Mouse (Mus musculus): ENCODE results near the gene Map3k9.

Gene Map3k9

DNA sequence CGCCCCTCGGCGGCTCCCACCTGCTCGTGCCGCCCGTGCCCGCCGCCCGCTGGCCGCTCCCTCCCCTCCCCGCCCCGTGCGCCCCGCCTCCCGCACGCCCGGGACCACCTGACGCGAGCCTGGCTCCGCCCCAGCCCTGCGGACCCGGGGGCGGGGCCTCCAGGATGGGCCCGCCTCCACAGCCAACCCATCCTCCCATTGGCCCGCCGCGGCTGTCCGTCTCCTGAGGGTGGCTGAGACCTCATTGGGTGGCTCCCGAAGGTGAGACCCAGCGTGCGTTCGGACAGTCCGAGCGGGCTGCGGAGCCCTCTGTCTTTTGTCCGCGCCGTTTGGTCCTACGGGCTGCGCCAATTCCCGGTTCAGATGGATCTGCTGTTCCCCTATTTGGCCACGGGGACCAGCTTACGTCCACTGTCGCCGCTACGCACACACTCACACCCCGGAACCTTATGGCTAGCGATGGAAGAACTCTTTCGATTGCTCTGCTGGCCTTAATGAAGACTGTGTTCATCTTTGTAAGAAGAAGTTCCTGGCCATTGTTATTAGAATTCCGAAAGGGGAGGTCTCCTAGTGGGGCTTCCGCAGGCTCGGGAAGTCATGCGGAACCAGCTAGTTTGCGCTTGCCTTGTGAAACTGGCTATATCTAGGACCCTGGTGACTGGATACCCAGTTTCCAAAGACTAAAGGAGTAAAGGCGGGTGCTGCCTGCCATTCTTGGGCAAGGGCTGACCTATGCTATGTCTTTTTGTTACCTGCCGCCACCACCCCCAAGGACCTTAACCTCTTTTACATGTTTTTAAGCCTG is at the start of gene Map3k9:
Gene Map3k9, minus strand, starts transcription at position 71 of the 805 bp plus-strand sequence.
- peak; percentile 80 to 85 for DNase-seq (ENCODE audit: low read depth in 2 of 2, low spot score in 2 of 2)

GRCm38 (mm10) chr12:81828355-81828754 is 47.4 kb upstream of the Map3k9 start:
- DNase-seq (ENCODE audit: low read depth in 2 of 2, low spot score in 2 of 2) = no peak

- no peak for DNase-seq (ENCODE audit: low read depth in 2 of 2, low spot score in 2 of 2)
These were observed 42.0 kb upstream of the Map3k9 start for GRCm38 (mm10) chr12:81822778-81823480.

GRCm38 (mm10) chr12:81822176-81822575 is 41.2 kb upstream of the Map3k9 start:
- no peak for DNase-seq (ENCODE audit: low read depth in 2 of 2, low spot score in 2 of 2)

GRCm38 (mm10) chr12:81820700-81821099 is 39.7 kb upstream of the Map3k9 start:
- DNase-seq (ENCODE audit: low read depth in 2 of 2, low spot score in 2 of 2) = no peak

DNA sequence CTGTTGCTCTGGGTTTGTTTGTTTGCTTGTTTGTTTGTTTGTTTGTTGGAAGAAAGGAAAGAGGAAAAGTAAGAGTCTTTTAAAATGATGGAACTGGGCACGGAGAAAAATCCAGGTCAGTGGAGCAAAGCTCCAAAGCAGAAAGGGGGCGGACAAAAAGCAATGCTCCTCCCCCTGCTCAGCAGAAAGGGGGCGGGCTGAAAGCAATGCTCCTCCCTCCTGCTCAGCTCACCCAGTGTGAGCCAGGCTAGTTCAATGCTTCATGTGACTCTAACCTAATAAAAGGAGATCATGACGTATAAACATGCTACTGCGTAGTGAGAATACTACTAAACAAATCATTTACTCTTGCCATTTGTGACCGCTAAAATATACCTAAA is 36.1 kb upstream of the Map3k9 start:
- no peak for DNase-seq (ENCODE audit: low read depth in 2 of 2, low spot score in 2 of 2)

DNA sequence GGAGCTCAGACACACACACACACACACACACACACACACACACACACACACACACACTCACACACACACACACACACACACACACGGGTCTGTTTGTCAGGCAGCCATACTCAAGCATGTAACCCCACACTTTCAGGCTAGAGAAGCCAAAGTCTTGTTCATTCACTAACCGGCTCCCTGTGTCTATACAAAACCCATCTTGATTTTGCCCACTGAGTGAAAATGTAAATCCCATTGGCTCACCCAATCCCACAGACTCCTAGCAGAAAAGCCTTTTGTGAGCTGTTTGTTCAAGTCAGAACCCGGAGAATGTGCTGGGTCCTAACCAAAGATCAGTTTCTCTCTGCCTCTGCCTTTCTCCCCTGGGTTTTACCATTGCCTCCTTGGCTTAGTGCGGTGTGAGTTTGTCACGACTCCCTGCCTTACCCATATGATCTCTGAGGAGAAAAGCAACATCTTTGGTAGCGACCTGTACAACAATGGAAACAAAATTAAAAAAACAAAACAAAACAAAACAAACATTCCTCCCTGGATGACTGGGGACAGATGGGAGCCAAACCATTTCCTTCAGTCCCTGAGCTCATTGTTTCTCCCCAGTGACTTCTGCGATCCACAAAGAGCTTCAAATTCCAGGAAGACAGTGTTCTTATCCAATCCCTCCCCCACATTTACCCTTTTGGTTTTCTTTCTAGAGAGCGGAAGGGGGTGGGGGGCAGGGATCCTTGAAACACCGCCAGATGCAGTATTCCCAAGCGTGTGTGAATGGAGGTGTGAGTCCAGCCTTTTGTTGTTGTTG is 35.6 kb upstream of the Map3k9 start:
- DNase-seq (ENCODE audit: low read depth in 2 of 2, low spot score in 2 of 2) = no peak

DNA sequence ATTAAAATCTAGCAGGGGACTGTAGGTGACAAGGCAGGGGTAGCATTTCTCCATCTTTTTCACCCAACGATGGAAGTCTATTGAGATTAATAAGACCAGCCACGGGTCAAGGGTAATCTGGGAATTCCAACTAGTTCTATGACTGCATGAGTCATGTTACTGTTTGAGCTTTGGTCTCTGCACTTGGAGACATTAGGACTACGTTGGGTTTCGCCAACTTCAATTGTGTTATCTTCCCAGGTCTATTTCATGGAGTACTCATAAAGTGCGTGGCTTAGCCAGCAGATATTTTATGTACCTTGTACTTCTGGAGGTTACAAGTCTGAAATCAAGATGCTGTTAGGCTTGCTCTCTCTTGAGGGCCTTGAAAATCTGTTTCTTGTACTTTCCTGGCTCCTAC is 33.8 kb upstream of the Map3k9 start:
- DNase-seq (ENCODE audit: low read depth in 2 of 2, low spot score in 2 of 2) = no peak

GRCm38 (mm10) chr12:81810417-81810816 is 29.4 kb upstream of the Map3k9 start:
- no peak for DNase-seq (ENCODE audit: low read depth in 2 of 2, low spot score in 2 of 2)

GRCm38 (mm10) chr12:81808596-81808995 is 27.6 kb upstream of the Map3k9 start:
- no peak for DNase-seq (ENCODE audit: low read depth in 2 of 2, low spot score in 2 of 2)

GRCm38 (mm10) chr12:81807953-81808352 is 27.0 kb upstream of the Map3k9 start:
- DNase-seq (ENCODE audit: low read depth in 2 of 2, low spot score in 2 of 2) = no peak

DNA sequence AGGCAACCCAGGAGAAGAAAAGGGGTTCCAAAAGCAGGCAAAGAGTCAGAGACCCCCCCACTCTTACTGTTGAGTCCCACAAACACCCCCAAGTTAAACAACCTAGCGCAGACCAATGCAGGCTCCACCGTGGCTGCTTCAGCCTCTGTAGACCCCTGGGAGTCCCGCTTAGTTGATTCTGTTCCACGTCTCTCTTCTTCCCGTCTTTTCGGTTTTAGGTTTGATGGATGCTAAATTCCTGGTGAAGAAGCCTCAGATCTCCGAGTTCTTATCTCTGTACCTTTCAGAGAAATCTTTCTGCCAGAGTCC is 26.5 kb upstream of the Map3k9 start:
- no peak for DNase-seq (ENCODE audit: low read depth in 2 of 2, low spot score in 2 of 2)

DNA sequence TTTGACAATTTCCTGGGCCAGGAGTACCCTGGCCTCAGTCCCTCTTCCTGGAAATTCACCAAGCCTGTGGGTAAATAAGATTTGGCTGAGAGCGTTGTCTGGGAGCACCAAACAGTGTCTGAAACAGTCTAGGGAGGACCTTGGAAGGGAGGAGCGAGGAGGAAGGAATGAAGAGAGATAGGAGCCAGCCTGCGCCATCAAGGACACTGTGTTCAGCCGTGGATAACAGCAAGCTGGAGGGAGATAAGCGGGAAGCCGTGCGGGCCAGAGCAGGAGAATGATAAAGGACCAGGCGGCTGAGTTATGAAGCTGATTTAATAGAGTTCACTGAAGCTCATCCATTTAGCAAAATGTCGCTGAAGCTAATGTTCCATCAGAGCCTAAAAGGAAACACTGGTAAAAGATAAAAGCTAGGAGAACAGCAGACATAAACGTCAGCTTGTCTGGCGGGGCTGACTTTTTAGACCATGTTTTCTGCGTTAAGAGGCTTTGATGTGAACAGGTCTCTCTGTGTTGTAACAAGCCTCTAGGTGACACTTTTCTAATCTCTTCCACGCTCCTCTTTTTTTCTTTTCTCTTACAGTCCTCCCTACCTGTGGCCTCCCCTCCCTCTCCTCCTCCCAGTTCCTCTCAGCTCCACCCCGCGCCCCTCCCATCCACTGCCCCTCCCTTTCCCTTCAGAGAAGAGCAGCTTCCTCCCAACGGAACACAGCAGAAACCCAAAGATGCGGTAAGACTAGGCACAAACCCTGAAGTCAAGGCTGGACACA is 26.0 kb upstream of the Map3k9 start:
- DNase-seq (ENCODE audit: low read depth in 2 of 2, low spot score in 2 of 2) = peak; percentile 6 to 25

- DNase-seq (ENCODE audit: low read depth in 2 of 2, low spot score in 2 of 2) = no peak
These were observed 25.1 kb upstream of the Map3k9 start for GRCm38 (mm10) chr12:81806114-81806513.

DNA sequence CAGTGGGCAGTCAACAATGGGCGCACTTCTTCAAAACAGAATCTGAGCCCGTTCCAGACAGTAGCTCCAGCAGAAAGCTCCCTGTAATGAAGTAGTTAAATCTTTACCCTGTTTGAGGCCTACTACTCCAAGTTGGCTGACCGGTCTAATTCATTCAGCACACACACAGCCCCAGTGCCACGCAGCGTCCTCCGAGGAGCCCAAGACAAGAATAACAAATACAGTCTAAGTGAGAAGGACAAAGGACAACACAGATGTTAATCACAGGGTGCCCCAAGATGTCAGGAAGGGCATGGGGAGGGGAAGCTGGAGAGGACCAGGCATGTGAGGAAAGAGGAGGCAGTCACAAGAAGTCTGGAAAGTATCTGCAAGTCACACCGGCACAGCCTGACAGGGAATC is 22.8 kb upstream of the Map3k9 start:
- no peak for DNase-seq (ENCODE audit: low read depth in 2 of 2, low spot score in 2 of 2)

DNA sequence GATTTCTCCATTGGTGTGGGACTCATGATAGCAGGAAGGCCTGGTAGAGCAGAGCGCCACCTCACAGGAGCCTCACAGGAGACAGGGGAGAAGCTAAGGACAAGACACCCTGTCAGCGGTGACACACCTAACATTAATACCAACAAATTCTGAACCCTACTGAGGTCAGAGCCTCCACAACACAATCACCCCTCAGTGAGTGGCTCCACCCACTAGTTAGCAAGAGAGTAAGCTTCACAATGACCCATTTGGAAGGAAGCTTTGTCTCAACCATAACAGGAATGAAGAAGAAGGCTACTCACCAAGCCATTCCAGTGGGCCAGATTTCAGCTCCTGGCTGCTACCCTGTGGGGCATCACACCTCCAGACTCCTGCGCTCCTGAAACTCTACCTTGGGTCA is 22.0 kb upstream of the Map3k9 start:
- DNase-seq (ENCODE audit: low read depth in 2 of 2, low spot score in 2 of 2) = no peak

DNA sequence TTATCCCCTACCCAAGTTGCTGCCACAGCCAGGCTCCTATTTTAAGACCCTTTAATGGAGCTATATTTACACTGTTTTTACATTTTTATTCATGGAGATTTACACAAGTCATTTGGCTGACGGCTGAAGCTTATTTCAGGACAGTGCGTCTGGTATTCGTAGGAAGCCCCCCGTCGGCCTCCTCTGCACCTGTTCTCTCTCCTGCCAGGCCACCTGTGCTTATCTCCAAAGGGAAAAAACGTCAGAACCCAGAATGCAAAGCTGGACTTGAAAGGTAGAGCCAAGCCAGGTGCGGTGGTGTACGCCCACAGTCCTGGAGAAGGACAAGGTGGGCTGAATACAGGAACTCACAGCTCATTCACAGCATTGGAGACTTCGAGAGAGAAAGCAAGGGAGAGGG is 20.2 kb upstream of the Map3k9 start:
- DNase-seq (ENCODE audit: low read depth in 2 of 2, low spot score in 2 of 2) = no peak

- peak; percentile 75 to 80 for DNase-seq (ENCODE audit: low read depth in 2 of 2, low spot score in 2 of 2)
These were observed 15.6 kb upstream of the Map3k9 start for GRCm38 (mm10) chr12:81796541-81796940.

GRCm38 (mm10) chr12:81792511-81793218 is 11.7 kb upstream of the Map3k9 start:
- no peak for DNase-seq (ENCODE audit: low read depth in 2 of 2, low spot score in 2 of 2)

DNA sequence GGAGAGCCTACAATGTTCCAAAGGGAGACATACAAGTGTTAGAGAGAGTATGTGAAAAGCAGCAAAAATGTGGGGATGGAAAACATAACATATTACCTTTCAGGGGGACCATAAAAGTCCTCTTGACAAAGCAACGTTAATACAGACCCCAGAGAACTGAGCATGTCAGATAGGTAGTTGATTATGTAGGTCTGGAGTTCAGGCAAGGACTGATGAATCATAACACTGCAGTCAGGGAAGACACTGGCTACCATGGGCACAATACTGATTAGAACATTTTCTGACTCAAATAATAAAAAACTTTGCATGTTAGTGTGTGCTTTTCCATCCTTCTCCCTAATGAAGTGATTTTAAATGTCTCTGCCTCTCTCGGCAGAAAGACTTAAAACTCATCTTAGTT is 8.5 kb upstream of the Map3k9 start:
- no peak for DNase-seq (ENCODE audit: low read depth in 2 of 2, low spot score in 2 of 2)

DNA sequence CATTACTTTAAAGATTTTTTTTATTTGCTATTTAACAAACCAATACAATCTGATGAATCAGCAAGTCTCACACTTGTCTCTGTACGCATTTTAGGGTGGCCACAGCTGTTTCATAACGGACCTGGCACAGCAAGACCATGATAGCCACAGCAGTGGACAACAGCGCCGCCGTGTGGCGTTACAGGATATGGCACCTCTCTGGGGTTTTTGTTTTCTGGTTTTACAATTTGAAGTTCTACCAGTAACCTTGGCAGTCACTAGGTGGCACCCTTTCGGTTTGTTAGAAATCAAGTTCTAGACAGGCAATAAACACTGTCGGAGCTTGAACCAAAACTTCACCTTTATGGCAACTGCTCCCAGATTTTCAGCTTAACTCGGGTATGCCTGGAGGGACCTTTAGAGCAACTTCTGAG is 7.7 kb upstream of the Map3k9 start:
- DNase-seq (ENCODE audit: low read depth in 2 of 2, low spot score in 2 of 2) = peak; percentile 82 to 91

All from CD8-positive naive resting alpha-beta T cell, adult 2 months (primary cell).